Mouse (Mus musculus) small intestine, adult 2 months (tissue): ENCODE data around the gene Alox12. TPM values are rescaled to one million over a fixed set of nuclear protein-coding genes. Genes with fewer than 3 reads are reported as not detected.

Experiments used
- H3K27ac ChIP-seq: fragments of 200-500 bp; 2 replicates; pipeline ENCODE4 v1.5.1; 2012; ENCODE audit warnings: low read depth, low read length, control low read depth, inconsistent platforms; ENCODE audit not compliant: insufficient read depth
- H3K27me3 ChIP-seq: fragments of 200-500 bp; 2 replicates; pipeline ENCODE4 v1.6.1; 2012; ENCODE audit warnings: mild to moderate bottlenecking, moderate library complexity, low read length, inconsistent platforms; ENCODE audit not compliant: control insufficient read depth, insufficient read depth
- H3K36me3 ChIP-seq: fragments of 200-500 bp; 2 replicates; pipeline ENCODE4 v1.6.1; 2012; ENCODE audit warnings: mild to moderate bottlenecking, low read length, control low read depth, inconsistent platforms; ENCODE audit not compliant: control insufficient read depth, insufficient read depth
- H3K4me1 ChIP-seq: fragments of 200-500 bp; 2 replicates; pipeline ENCODE4 v1.6.1; 2012; ENCODE audit warnings: low read length, inconsistent platforms, mixed read lengths; ENCODE audit not compliant: control insufficient read depth, insufficient read depth, insufficient read length
- H3K4me3 ChIP-seq: fragments of 200-500 bp; 2 replicates; pipeline ENCODE4 v1.5.1; 2012; ENCODE audit warnings: low read depth, mild to moderate bottlenecking, control low read depth, inconsistent platforms, low read length, moderate library complexity
- CTCF ChIP-seq: fragments of 200-500 bp; IDR thresholded peaks from 2 replicates; pipeline ENCODE4 v1.5.1; 2012; ENCODE audit warnings: low read depth, mild to moderate bottlenecking, control low read depth, inconsistent platforms, low read length, moderate library complexity, mixed read lengths; ENCODE audit not compliant: insufficient replicate concordance, insufficient read length; ENCODE audit errors: extremely low read depth
- POLR2A ChIP-seq: fragments of 200-500 bp; IDR thresholded peaks from 2 replicates; pipeline ENCODE4 v1.6.1; 2012; ENCODE audit warnings: low read depth, mild to moderate bottlenecking, control low read depth, inconsistent platforms, low read length, moderate library complexity
- WGBS: fragments of 180-500 bp; shearing (Covaris S2); methylation state at CpG from one replicate; pipeline ENCODE4 v1.1.7; 2018; 5-methylcytosine and 5-hydroxymethylcytosine counted together
- polyA plus RNA-seq: library from polyadenylated mRNA; depleted of rRNA; stranded (reverse); fragments of >200 nt; gene quantifications from 2 replicates; pipeline ENCODE4 v1.2.3, GENCODE M21; 2012; rRNA removed

Alox12 gene
- 0.62 and 1.6 TPM in 2 replicates for polyA plus RNA-seq

GRCm38 (mm10) chr11:70254931-70255531, at the start of gene Alox12:
Gene Alox12, minus strand, starts transcription at chr11:70255353.
- Histone ChIP-seq H3K27ac (no peak within 1 kb of the TSS), H3K36me3 (no peaks in the 10 kb centered on the region), H3K4me3 (peak within 1 kb of the TSS; percentile 45), H3K4me1 (peaks cover 2% of the 10 kb centered on the region), H3K27me3 (peaks cover 19% of the 10 kb centered on the region)
- TF ChIP-seq CTCF (peak; percentile 14; the same call in 1 of the 2 replicates), POLR2A (no peak)
- 1% methylated on average over 25 of the region's 25 CpGs for WGBS

GRCm38 (mm10) chr11:70302293-70302692, 47.1 kb upstream of the Alox12 start:
- Histone ChIP-seq H3K4me1 (no peaks in the 10 kb centered on the region), H3K27me3 (no peaks in the 10 kb centered on the region; the same call in 1 of the 2 replicates), H3K4me3 (no peak overlapping the region), H3K36me3 (no peaks in the 10 kb centered on the region), H3K27ac (no peak overlapping the region)
- TF ChIP-seq CTCF = no peak
- no peak for TF ChIP-seq POLR2A
- 79% methylated on average over 4 of the region's 4 CpGs for WGBS

GRCm38 (mm10) chr11:70297836-70298454, 42.8 kb upstream of the Alox12 start:
- Histone ChIP-seq H3K4me3 (no peak overlapping the region), H3K27ac (no peak overlapping the region; the same call in 1 of the 2 replicates), H3K27me3 (no peaks in the 10 kb centered on the region), H3K4me1 (no peaks in the 10 kb centered on the region), H3K36me3 (no peaks in the 10 kb centered on the region)
- 17% methylated on average over 12 of the region's 12 CpGs for WGBS
- TF ChIP-seq CTCF = no peak
- no peak for TF ChIP-seq POLR2A

GRCm38 (mm10) chr11:70297405-70297804, 42.3 kb upstream of the Alox12 start:
- H3K4me3 ChIP-seq = no peak overlapping the region
- TF ChIP-seq CTCF (no peak), POLR2A (no peak)
- H3K27ac ChIP-seq = no peak overlapping the region; the same call in 1 of the 2 replicates
- H3K36me3 ChIP-seq = no peaks in the 10 kb centered on the region
- 41% methylated on average over 4 of the region's 4 CpGs for WGBS
- H3K4me1 ChIP-seq = no peaks in the 10 kb centered on the region
- H3K27me3 ChIP-seq = no peaks in the 10 kb centered on the region

- Histone ChIP-seq H3K27ac (no peak overlapping the region), H3K36me3 (no peaks in the 10 kb centered on the region), H3K4me3 (no peak overlapping the region), H3K4me1 (no peaks in the 10 kb centered on the region), H3K27me3 (no peaks in the 10 kb centered on the region)
- TF ChIP-seq CTCF = no peak
- TF ChIP-seq POLR2A = no peak
- WGBS = 88% methylated on average over 6 of the region's 6 CpGs
Observed at GRCm38 (mm10) chr11:70293881-70294280, 38.7 kb upstream of the Alox12 start.

GRCm38 (mm10) chr11:70291235-70291634, 36.1 kb upstream of the Alox12 start:
- TF ChIP-seq CTCF (no peak), POLR2A (no peak)
- no peaks in the 10 kb centered on the region for H3K36me3 ChIP-seq
- 71% methylated on average over 6 of the region's 6 CpGs for whole genome bisulfite sequencing
- H3K27ac ChIP-seq = no peak overlapping the region
- no peak overlapping the region for H3K4me3 ChIP-seq
- H3K4me1 ChIP-seq = no peaks in the 10 kb centered on the region
- H3K27me3 ChIP-seq = no peaks in the 10 kb centered on the region

GRCm38 (mm10) chr11:70289236-70289635, 34.1 kb upstream of the Alox12 start:
- H3K4me3 ChIP-seq = no peak overlapping the region
- TF ChIP-seq CTCF (no peak), POLR2A (no peak)
- 28% methylated on average over 6 of the region's 6 CpGs for WGBS

More at GRCm38 (mm10) chr11:70289236-70289635, 34.1 kb upstream of the Alox12 start:
- Histone ChIP-seq H3K27me3 (no peaks in the 10 kb centered on the region), H3K27ac (no peak overlapping the region), H3K4me1 (no peaks in the 10 kb centered on the region), H3K36me3 (no peaks in the 10 kb centered on the region)
